Mouse (Mus musculus) intestine, embryonic 15.5 days (tissue): Measurements from ENCODE around the gene Faiml. TPM values are rescaled to one million over a fixed set of nuclear protein-coding genes. Genes with fewer than 3 reads are reported as not detected.

Source experiments
- ATAC-seq: fragments of 200-750 bp; cut with Nextera tagmentation; 2 replicates; pipeline ENCODE4 v1.8.0; 2017; ENCODE audit warnings: moderate TSS enrichment, moderate library complexity
- H3K27ac ChIP-seq: fragments of 300-500 bp; sonication (generic); 2 replicates; pipeline ENCODE4 v1.5.1; 2015; ENCODE audit warnings: mild to moderate bottlenecking, inconsistent platforms
- H3K27me3 ChIP-seq: fragments of 300-500 bp; sonication (generic); replicated peaks from 2 replicates; pipeline ENCODE4 v1.6.1; 2015; ENCODE audit warnings: inconsistent platforms
- H3K36me3 ChIP-seq: fragments of 300-500 bp; sonication (generic); 2 replicates; pipeline ENCODE4 v1.6.1; 2015; ENCODE audit warnings: inconsistent platforms
- H3K4me1 ChIP-seq: fragments of 300-500 bp; sonication (generic); replicated peaks from 2 replicates; pipeline ENCODE4 v1.6.1; 2015; ENCODE audit warnings: inconsistent platforms
- H3K4me2 ChIP-seq: fragments of 300-500 bp; sonication (generic); replicated peaks from 2 replicates; pipeline ENCODE4 v1.6.1; 2015; ENCODE audit warnings: mild to moderate bottlenecking, inconsistent platforms
- H3K4me3 ChIP-seq: fragments of 300-500 bp; sonication (generic); replicated peaks from 2 replicates; pipeline ENCODE4 v1.5.1; 2015; ENCODE audit warnings: inconsistent platforms
- H3K9ac ChIP-seq: fragments of 300-500 bp; sonication (generic); 2 replicates; pipeline ENCODE4 v1.6.1; 2015; ENCODE audit warnings: inconsistent platforms
- H3K9me3 ChIP-seq: fragments of 300-500 bp; sonication (generic); 2 replicates; pipeline ENCODE4 v1.6.1; 2016; ENCODE audit warnings: inconsistent platforms
- WGBS: fragments of 180-500 bp; shearing (Covaris S2); methylation state at CpG from one replicate; pipeline ENCODE4 v1.1.7; 2015; 5-methylcytosine and 5-hydroxymethylcytosine counted together
- polyA plus RNA-seq: library from polyadenylated mRNA; unstranded; fragments of >200 nt; fragmentation: Nextera tagmentation; extraction: Ambion mirVana; gene quantifications from 2 replicates; pipeline ENCODE4 v1.2.1, GENCODE M21; 2015

The Faiml gene
- polyA plus RNA-seq, 1 experiment from 2014 or later, result not detected

DNA sequence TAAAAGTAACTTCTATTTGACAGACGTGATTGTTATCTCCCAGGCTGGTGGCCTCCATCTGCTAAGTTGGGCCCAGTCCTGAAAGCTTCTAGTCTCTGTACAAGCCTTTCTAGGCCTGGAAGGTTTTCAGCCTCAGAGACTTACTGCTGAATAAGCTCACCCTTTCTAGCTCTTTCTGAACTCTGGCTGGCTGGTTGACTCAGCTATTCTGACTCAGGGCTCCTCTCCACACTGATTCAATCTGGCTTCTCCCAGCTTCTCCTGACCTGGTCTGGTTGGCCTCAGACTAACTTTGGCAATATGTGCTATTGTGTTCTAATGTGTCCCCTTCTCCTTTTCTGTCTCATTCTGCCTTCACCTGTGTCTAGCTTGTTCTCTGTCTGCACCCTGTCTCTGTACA is 2.2 kb upstream of the Faiml start:
- H3K4me1 ChIP-seq, result no peaks in the 10 kb centered on the region; the same call in 1 of the 2 replicates
- no peak overlapping the region for H3K4me2 ChIP-seq
- WGBS, result 57% methylated on average over 1 of the region's 1 CpGs
- H3K9me3 ChIP-seq, result no peaks in the 10 kb centered on the region
- H3K9ac ChIP-seq, result no peak overlapping the region
- H3K36me3 ChIP-seq, result no peaks in the 10 kb centered on the region
- no peak overlapping the region for H3K27ac ChIP-seq
- ATAC-seq, result no peak
- no peaks in the 10 kb centered on the region for H3K27me3 ChIP-seq
- no peak overlapping the region for H3K4me3 ChIP-seq

DNA sequence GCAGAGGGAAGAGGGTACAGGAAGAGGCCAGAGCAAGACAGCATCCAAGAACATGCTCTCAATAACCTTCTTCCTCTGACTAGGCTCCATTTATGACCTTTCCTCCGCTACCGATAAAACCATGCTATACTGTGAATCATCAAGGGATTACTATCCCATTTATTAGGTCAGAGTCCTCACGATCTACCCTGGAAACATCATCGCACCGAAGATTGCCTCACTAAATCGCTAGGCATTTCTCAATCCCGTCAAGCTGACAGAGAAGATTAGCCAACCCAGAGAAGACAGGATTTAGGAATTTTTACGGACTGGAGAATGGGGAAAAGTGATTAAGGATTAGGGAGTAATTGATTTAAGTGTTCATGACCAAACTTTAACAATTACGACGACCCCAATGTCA is 1.2 kb upstream of the Faiml start:
- H3K4me2 ChIP-seq, result no peak overlapping the region
- no peaks in the 10 kb centered on the region for H3K27me3 ChIP-seq
- ATAC-seq, result no peak
- no peaks in the 10 kb centered on the region for H3K9me3 ChIP-seq
- no peak overlapping the region for H3K27ac ChIP-seq
- H3K9ac ChIP-seq, result no peak overlapping the region
- H3K4me3 ChIP-seq, result no peak overlapping the region
- H3K4me1 ChIP-seq, result no peaks in the 10 kb centered on the region; the same call in 1 of the 2 replicates
- H3K36me3 ChIP-seq, result no peaks in the 10 kb centered on the region
- WGBS, result 61% methylated on average over 10 of the region's 10 CpGs

GRCm38 (mm10) chr9:99229450-99229849 is 7.6 kb downstream of the Faiml start:
- Histone ChIP-seq H3K27ac (no peak overlapping the region), H3K4me1 (no peaks in the 10 kb centered on the region), H3K9ac (no peak overlapping the region), H3K36me3 (no peaks in the 10 kb centered on the region), H3K27me3 (no peaks in the 10 kb centered on the region), H3K4me2 (no peak overlapping the region), H3K4me3 (no peak overlapping the region), H3K9me3 (no peaks in the 10 kb centered on the region)
- WGBS, result 83% methylated on average over 14 of the region's 14 CpGs
- ATAC-seq, result no peak

GRCm38 (mm10) chr9:99224583-99224982 is 12.5 kb downstream of the Faiml start:
- ATAC-seq, result no peak
- no peaks in the 10 kb centered on the region for H3K9me3 ChIP-seq

DNA sequence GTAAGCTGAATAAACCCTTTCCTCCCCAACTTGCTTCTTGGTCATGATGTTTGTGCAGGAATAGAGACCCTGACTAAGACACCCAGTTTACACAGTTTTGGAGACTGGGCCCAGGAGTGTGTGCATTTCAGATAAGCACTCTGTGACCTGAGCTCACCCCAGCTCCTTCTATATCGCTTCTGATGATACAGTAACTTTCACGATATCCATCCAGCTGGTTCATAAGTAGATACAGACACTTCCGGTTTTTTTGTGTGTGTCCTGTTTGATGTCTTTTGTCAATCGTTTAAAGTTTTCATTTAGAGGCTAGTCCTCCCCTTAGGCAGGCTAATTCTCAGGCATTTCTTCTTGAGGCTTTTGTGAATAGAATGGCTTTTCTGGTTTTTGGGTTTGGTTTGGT is 15.4 kb downstream of the Faiml start:
- Histone ChIP-seq H3K27ac (no peak overlapping the region), H3K36me3 (no peaks in the 10 kb centered on the region), H3K4me1 (no peaks in the 10 kb centered on the region), H3K9me3 (no peaks in the 10 kb centered on the region), H3K27me3 (no peaks in the 10 kb centered on the region), H3K9ac (no peak overlapping the region), H3K4me3 (no peak overlapping the region), H3K4me2 (no peak overlapping the region)
- WGBS, result 82% methylated on average over 4 of the region's 4 CpGs
- no peak for ATAC-seq

More at GRCm38 (mm10) chr9:99224583-99224982, 12.5 kb downstream of the Faiml start:
- Histone ChIP-seq H3K27me3 (no peaks in the 10 kb centered on the region), H3K4me3 (no peak overlapping the region), H3K27ac (no peak overlapping the region), H3K9ac (no peak overlapping the region), H3K4me2 (no peak overlapping the region), H3K36me3 (no peaks in the 10 kb centered on the region), H3K4me1 (no peaks in the 10 kb centered on the region)
- 72% methylated on average over 3 of the region's 3 CpGs for WGBS

- Histone ChIP-seq H3K4me2 (no peak overlapping the region), H3K9me3 (no peaks in the 10 kb centered on the region), H3K4me3 (no peak overlapping the region), H3K4me1 (no peaks in the 10 kb centered on the region), H3K27ac (no peak overlapping the region), H3K27me3 (no peaks in the 10 kb centered on the region), H3K36me3 (no peaks in the 10 kb centered on the region), H3K9ac (no peak overlapping the region)
- peak; percentile 62 for ATAC-seq
- 16% methylated on average over 6 of the region's 6 CpGs for WGBS
These were observed 18.9 kb downstream of the Faiml start for GRCm38 (mm10) chr9:99217999-99218719.

- no peak for ATAC-seq
- 71% methylated on average over 2 of the region's 2 CpGs for WGBS
- H3K9ac ChIP-seq, result no peak overlapping the region
These were observed 20.9 kb downstream of the Faiml start for GRCm38 (mm10) chr9:99216182-99216581.

DNA sequence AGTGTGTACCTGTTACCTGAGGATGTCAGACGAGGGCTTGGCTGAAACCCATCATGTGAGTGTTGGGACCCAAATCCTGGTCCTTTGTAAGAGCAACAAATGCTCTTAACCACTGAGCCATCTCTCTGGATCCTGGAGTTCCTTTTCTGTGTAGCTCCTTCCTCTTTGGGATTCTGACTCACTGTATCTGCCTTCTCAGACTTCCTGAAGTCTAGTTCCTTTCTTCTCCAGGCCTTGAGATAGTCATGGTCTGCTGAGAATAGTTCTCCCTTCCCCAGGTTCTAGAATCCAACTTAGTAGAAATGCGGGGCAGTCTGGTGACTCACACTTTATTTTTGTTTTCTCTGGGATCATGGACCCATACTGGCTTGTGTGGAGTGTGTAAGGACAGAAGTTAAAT is 24.4 kb downstream of the Faiml start:
- Histone ChIP-seq H3K4me1 (no peaks in the 10 kb centered on the region), H3K27me3 (no peaks in the 10 kb centered on the region), H3K4me3 (no peak overlapping the region), H3K4me2 (no peak overlapping the region), H3K9ac (no peak overlapping the region), H3K27ac (no peak overlapping the region), H3K36me3 (no peaks in the 10 kb centered on the region), H3K9me3 (no peaks in the 10 kb centered on the region)
- WGBS, result 61% methylated on average over 2 of the region's 2 CpGs
- no peak for ATAC-seq

More at GRCm38 (mm10) chr9:99216182-99216581, 20.9 kb downstream of the Faiml start:
- no peak overlapping the region for H3K4me2 ChIP-seq
- H3K27ac ChIP-seq, result no peak overlapping the region
- H3K4me1 ChIP-seq, result no peaks in the 10 kb centered on the region
- no peak overlapping the region for H3K4me3 ChIP-seq
- H3K9me3 ChIP-seq, result no peaks in the 10 kb centered on the region
- H3K36me3 ChIP-seq, result no peaks in the 10 kb centered on the region
- no peaks in the 10 kb centered on the region for H3K27me3 ChIP-seq

GRCm38 (mm10) chr9:99183043-99183670 is 53.9 kb downstream of the Faiml start:
- 79% methylated on average over 8 of the region's 8 CpGs for WGBS
- H3K4me3 ChIP-seq, result no peak overlapping the region
- H3K9me3 ChIP-seq, result no peaks in the 10 kb centered on the region
- no peaks in the 10 kb centered on the region for H3K36me3 ChIP-seq
- no peak overlapping the region for H3K27ac ChIP-seq
- no peaks in the 10 kb centered on the region for H3K4me1 ChIP-seq
- no peak for ATAC-seq
- H3K27me3 ChIP-seq, result no peaks in the 10 kb centered on the region
- H3K4me2 ChIP-seq, result no peak overlapping the region
- no peak overlapping the region for H3K9ac ChIP-seq

GRCm38 (mm10) chr9:99182121-99182520 is 54.9 kb downstream of the Faiml start:
- Histone ChIP-seq H3K9ac (no peak overlapping the region), H3K27me3 (no peaks in the 10 kb centered on the region), H3K9me3 (no peaks in the 10 kb centered on the region), H3K27ac (no peak overlapping the region), H3K4me1 (no peaks in the 10 kb centered on the region), H3K4me2 (no peak overlapping the region), H3K36me3 (no peaks in the 10 kb centered on the region), H3K4me3 (no peak overlapping the region)
- WGBS, result 84% methylated on average over 7 of the region's 7 CpGs
- ATAC-seq, result no peak

DNA sequence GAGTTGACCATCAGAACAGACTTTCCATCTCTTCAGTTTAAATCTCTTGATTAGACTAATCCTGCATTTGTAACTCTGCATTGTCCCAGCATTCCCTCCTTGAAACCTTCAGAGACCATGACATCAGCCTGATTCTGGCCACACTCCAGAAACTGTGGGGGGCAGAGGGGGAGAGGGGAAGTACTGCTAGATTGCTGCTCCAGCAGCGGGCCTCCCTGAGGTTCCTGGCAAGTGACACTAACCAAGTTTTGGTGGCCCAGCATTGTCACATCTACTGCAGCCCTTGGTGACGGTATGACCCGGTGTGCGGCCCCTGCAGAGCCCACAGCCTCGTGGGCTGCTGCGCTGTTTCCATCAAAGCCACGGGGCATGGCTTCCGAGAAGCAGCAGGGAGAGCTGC is 56.8 kb downstream of the Faiml start:
- Histone ChIP-seq H3K4me2 (no peak overlapping the region), H3K9me3 (no peaks in the 10 kb centered on the region), H3K4me3 (no peak overlapping the region), H3K27me3 (no peaks in the 10 kb centered on the region), H3K36me3 (no peaks in the 10 kb centered on the region), H3K9ac (no peak overlapping the region), H3K27ac (no peak overlapping the region), H3K4me1 (no peaks in the 10 kb centered on the region)
- no peak for ATAC-seq
- 69% methylated on average over 8 of the region's 8 CpGs for WGBS
